Mouse (Mus musculus) spleen, adult 2 months (tissue): ENCODE measurements around the gene Rhbdl2. TPM values are rescaled to one million over a fixed set of nuclear protein-coding genes. Genes with fewer than 3 reads are reported as not detected.

ENCODE experiments used
- DNase-seq, 2 experiments: peaks; one replicate each; pipeline versions ENCODE4 v3.0.0 to v3.0.0-alpha.2; 2012 to 2021; ENCODE audit warnings: low spot score in 2 of 2, low read depth in 1 of 2
- H3K27ac ChIP-seq: fragments of 200-500 bp; 2 replicates; pipeline ENCODE4 v1.5.1; 2012; ENCODE audit warnings: low read length, inconsistent platforms; ENCODE audit not compliant: insufficient read depth
- H3K27me3 ChIP-seq: fragments of 200-500 bp; 2 replicates; pipeline ENCODE4 v1.6.1; 2012; ENCODE audit warnings: mild to moderate bottlenecking, moderate library complexity, low read length, inconsistent platforms; ENCODE audit not compliant: control insufficient read depth, insufficient read depth
- H3K36me3 ChIP-seq: fragments of 200-500 bp; 2 replicates; pipeline ENCODE4 v1.6.1; 2012; ENCODE audit warnings: mild to moderate bottlenecking, low read length, inconsistent platforms; ENCODE audit not compliant: control insufficient read depth, insufficient read depth
- H3K4me1 ChIP-seq: fragments of 200-500 bp; 2 replicates; pipeline ENCODE4 v1.6.1; 2011; ENCODE audit warnings: inconsistent platforms; ENCODE audit not compliant: control insufficient read depth, insufficient read depth, insufficient read length
- H3K4me3 ChIP-seq: fragments of 200-500 bp; 2 replicates; pipeline ENCODE4 v1.5.1; 2011; ENCODE audit warnings: mild to moderate bottlenecking, inconsistent platforms; ENCODE audit not compliant: insufficient read depth, insufficient read length; ENCODE audit errors: extremely low read depth
- CTCF ChIP-seq: fragments of 200-500 bp; IDR thresholded peaks from 2 replicates; pipeline ENCODE4 v1.5.1; 2011; ENCODE audit warnings: mild to moderate bottlenecking, inconsistent platforms; ENCODE audit not compliant: insufficient read depth, insufficient read length, insufficient replicate concordance; ENCODE audit errors: extremely low read depth
- POLR2A ChIP-seq: fragments of 200-500 bp; IDR thresholded peaks from 2 replicates; pipeline ENCODE4 v1.6.1; 2011; ENCODE audit warnings: low read depth, low read length, inconsistent platforms
- WGBS: fragments of 180-500 bp; shearing (Covaris S2); methylation state at CpG from one replicate; pipeline ENCODE4 v1.1.7; 2018; 5-methylcytosine and 5-hydroxymethylcytosine counted together
- polyA plus RNA-seq: library from polyadenylated mRNA; depleted of rRNA; stranded (reverse); fragments of >200 nt; gene quantifications from 2 replicates; pipeline ENCODE4 v1.2.3, GENCODE M21; 2012; rRNA removed

Gene Rhbdl2
- polyA plus RNA-seq, 1 experiment, result 0.18 TPM

GRCm38 (mm10) chr4:123859803-123860202 is 72.1 kb downstream of the Rhbdl2 start:
- Histone ChIP-seq H3K36me3 (no peaks in the 10 kb centered on the region), H3K4me3 (no peak overlapping the region), H3K4me1 (no peaks in the 10 kb centered on the region), H3K27ac (no peak overlapping the region), H3K27me3 (no peaks in the 10 kb centered on the region)
- TF ChIP-seq CTCF, result no peak
- TF ChIP-seq POLR2A, result no peak
- no peak for DNase-seq
- WGBS, result 50% methylated on average over 2 of the region's 2 CpGs

- Histone ChIP-seq H3K4me1 (no peaks in the 10 kb centered on the region), H3K36me3 (no peaks in the 10 kb centered on the region), H3K27ac (no peak overlapping the region), H3K27me3 (no peaks in the 10 kb centered on the region), H3K4me3 (no peak overlapping the region)
- WGBS, result 86% methylated on average over 5 of the region's 5 CpGs
- TF ChIP-seq POLR2A, result no peak
- no peak for DNase-seq
These were observed 72.9 kb downstream of the Rhbdl2 start for GRCm38 (mm10) chr4:123860621-123861020.

Other genes with a start within 250 kb of the Rhbdl2 start
- 131 and 142 TPM in 2 replicates for gene Macf1, start 103.5 kb upstream of the Rhbdl2 start, polyA plus RNA-seq
- 10.4 and 20.3 TPM in 2 replicates for gene Ndufs5, start 69.7 kb upstream of the Rhbdl2 start, polyA plus RNA-seq
- 21.7 and 29.6 TPM in 2 replicates for gene Akirin1, start 37.5 kb upstream of the Rhbdl2 start, polyA plus RNA-seq
- gene 4933427I04Rik, start 71.8 kb downstream of the Rhbdl2 start, polyA plus RNA-seq, result not detected in 2 replicates
- 3.8 and 4.5 TPM in 2 replicates for gene Mycbp, start 117.0 kb downstream of the Rhbdl2 start, polyA plus RNA-seq
- gene Rragc, start 129.6 kb downstream of the Rhbdl2 start, polyA plus RNA-seq, result 24.9 and 26.5 TPM in 2 replicates
- gene 4930535I16Rik, start 130.1 kb downstream of the Rhbdl2 start, polyA plus RNA-seq, result not detected in 2 replicates